Mouse (Mus musculus): ENCODE data around the gene Ddx49. TPM values are rescaled to one million over a fixed set of nuclear protein-coding genes. Genes with fewer than 3 reads are reported as not detected.

The Ddx49 gene
- polyA plus RNA-seq, 2 experiments, result 20.3 to 20.8 TPM

DNA sequence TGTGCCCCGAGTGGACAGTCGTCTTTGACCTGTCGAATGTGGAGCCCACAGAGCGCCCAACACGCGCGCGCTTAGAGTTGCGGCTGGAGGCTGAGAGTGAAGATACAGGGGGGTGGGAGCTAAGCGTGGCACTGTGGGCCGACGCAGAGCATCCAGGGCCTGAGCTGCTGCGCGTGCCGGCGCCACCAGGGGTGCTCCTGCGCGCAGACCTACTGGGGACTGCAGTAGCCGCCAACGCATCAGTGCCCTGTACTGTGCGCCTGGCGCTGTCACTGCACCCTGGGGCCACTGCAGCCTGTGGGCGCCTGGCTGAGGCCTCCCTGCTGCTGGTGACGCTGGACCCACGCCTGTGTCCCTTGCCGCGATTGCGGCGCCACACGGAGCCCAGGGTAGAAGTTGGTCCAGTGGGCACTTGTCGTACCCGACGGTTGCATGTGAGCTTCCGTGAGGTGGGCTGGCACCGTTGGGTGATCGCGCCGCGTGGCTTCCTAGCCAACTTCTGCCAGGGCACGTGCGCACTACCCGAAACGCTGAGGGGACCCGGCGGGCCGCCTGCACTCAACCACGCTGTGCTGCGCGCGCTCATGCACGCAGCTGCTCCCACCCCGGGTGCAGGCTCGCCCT is 28.6 kb upstream of the Ddx49 start:
- Histone ChIP-seq H3K4me2 (ENCODE audit: low read depth) (no peak overlapping the region), H3K4me3 (ENCODE audit: insufficient read depth in 1 of 2, low read depth in 2 of 2, low read length in 2 of 2) (no peak overlapping the region), H3K4me1 (replicated peaks; ENCODE audit: control insufficient read depth in 2 of 2, insufficient read depth in 2 of 2, low read length in 1 of 2) (peaks cover 8 to 18% of the 10 kb centered on the region in 2 experiments), H3K27me3 (ENCODE audit: control insufficient read depth, insufficient read depth, low read length) (no peaks in the 10 kb centered on the region), H3K9me3 (ENCODE audit: control insufficient read depth, low read length) (no peaks in the 10 kb centered on the region), H3K36me3 (replicated peaks; ENCODE audit: control insufficient read depth, insufficient read depth, low read depth) (peaks cover 50% of the 10 kb centered on the region), H3K27ac (no peak overlapping the region), H3K9ac (replicated peaks) (no peak overlapping the region)
- 54% methylated on average over 53 of the region's 53 CpGs for WGBS (ENCODE audit: insufficient replicate concordance)
- TF ChIP-seq CTCF (IDR thresholded peaks at IDR 0.05; ENCODE audit: low read depth) (peak; percentile 73), EP300 (IDR thresholded peaks at IDR 0.05; ENCODE audit: low read depth) (0 out of 2 replicates have a peak, but pooled peaks have one; percentile 6)
- DNase-seq (ENCODE audit: low read depth in 3 of 3, low spot score in 3 of 3), result no peak
- ATAC-seq (ENCODE audit: insufficient read depth), result peak; percentile 46

GRCm38 (mm10) chr8:70329835-70330740 is 27.8 kb upstream of the Ddx49 start:
- Histone ChIP-seq H3K4me1 (replicated peaks; ENCODE audit: control insufficient read depth in 2 of 2, insufficient read depth in 2 of 2, low read length in 1 of 2) (peaks cover 8 to 18% of the 10 kb centered on the region in 2 experiments), H3K9me3 (ENCODE audit: control insufficient read depth, low read length) (no peaks in the 10 kb centered on the region), H3K36me3 (replicated peaks; ENCODE audit: control insufficient read depth, insufficient read depth, low read depth) (peaks cover 43% of the 10 kb centered on the region), H3K9ac (replicated peaks) (no peak overlapping the region), H3K27ac (no peak overlapping the region), H3K4me2 (ENCODE audit: low read depth) (no peak overlapping the region), H3K27me3 (ENCODE audit: control insufficient read depth, insufficient read depth, low read length) (no peaks in the 10 kb centered on the region), H3K4me3 (ENCODE audit: insufficient read depth in 1 of 2, low read depth in 2 of 2, low read length in 2 of 2) (no peak overlapping the region)
- DNase-seq (ENCODE audit: low read depth in 3 of 3, low spot score in 3 of 3) (no peak), ATAC-seq (ENCODE audit: insufficient read depth) (no peak)
- TF ChIP-seq EP300 (IDR thresholded peaks at IDR 0.05; ENCODE audit: low read depth), result no peak
- TF ChIP-seq CTCF (IDR thresholded peaks at IDR 0.05; ENCODE audit: low read depth), result no peak
- WGBS (ENCODE audit: insufficient replicate concordance), result 18% methylated on average over 45 of the region's 45 CpGs

- Histone ChIP-seq H3K4me1 (replicated peaks; ENCODE audit: control insufficient read depth in 2 of 2, insufficient read depth in 2 of 2, low read length in 1 of 2) (peaks cover 8 to 18% of the 10 kb centered on the region in 2 experiments), H3K9me3 (ENCODE audit: control insufficient read depth, low read length) (no peaks in the 10 kb centered on the region), H3K27me3 (ENCODE audit: control insufficient read depth, insufficient read depth, low read length) (no peaks in the 10 kb centered on the region), H3K27ac (peak within 1 kb of the TSS; percentile 67), H3K4me3 (ENCODE audit: insufficient read depth in 1 of 2, low read depth in 2 of 2, low read length in 2 of 2) (no peak within 1 kb of the TSS), H3K4me2 (ENCODE audit: low read depth) (no peak within 1 kb of the TSS), H3K36me3 (replicated peaks; ENCODE audit: control insufficient read depth, insufficient read depth, low read depth) (peaks cover 34% of the 10 kb centered on the region), H3K9ac (replicated peaks) (no peak within 1 kb of the TSS)
- TF ChIP-seq EP300 (IDR thresholded peaks at IDR 0.05; ENCODE audit: low read depth), result no peak
- 39% methylated on average over 14 of the region's 14 CpGs for WGBS (ENCODE audit: insufficient replicate concordance)
- ATAC-seq (ENCODE audit: insufficient read depth) (no peak), DNase-seq (ENCODE audit: low read depth in 3 of 3, low spot score in 3 of 3) (no peak)
Observed at GRCm38 (mm10) chr8:70329124-70329834, 27.0 kb upstream of the Ddx49 start, which contains the start of gene Gdf1. Gdf1 (plus strand) TSS chr8:70329817.

- DNase-seq (ENCODE audit: low read depth in 3 of 3, low spot score in 3 of 3) (peak; percentile 70 to 74 (median 71)), ATAC-seq (ENCODE audit: insufficient read depth) (peak; percentile 69)
- Histone ChIP-seq H3K4me3 (ENCODE audit: insufficient read depth in 1 of 2, low read depth in 2 of 2, low read length in 2 of 2) (no peak overlapping the region), H3K9me3 (ENCODE audit: control insufficient read depth, low read length) (no peaks in the 10 kb centered on the region), H3K4me1 (replicated peaks; ENCODE audit: control insufficient read depth in 2 of 2, insufficient read depth in 2 of 2, low read length in 1 of 2) (peaks cover 8 to 18% of the 10 kb centered on the region in 2 experiments), H3K4me2 (ENCODE audit: low read depth) (no peak overlapping the region; the same call in 1 of the 2 replicates), H3K9ac (replicated peaks) (no peak overlapping the region), H3K27me3 (ENCODE audit: control insufficient read depth, insufficient read depth, low read length) (no peaks in the 10 kb centered on the region), H3K27ac (peak overlapping the region; percentile 67), H3K36me3 (replicated peaks; ENCODE audit: control insufficient read depth, insufficient read depth, low read depth) (peaks cover 17% of the 10 kb centered on the region)
- WGBS (ENCODE audit: insufficient replicate concordance), result 57% methylated on average over 6 of the region's 6 CpGs
- TF ChIP-seq CTCF (IDR thresholded peaks at IDR 0.05; ENCODE audit: low read depth), result no peak
- TF ChIP-seq EP300 (IDR thresholded peaks at IDR 0.05; ENCODE audit: low read depth), result peak; percentile 91
Observed at GRCm38 (mm10) chr8:70327512-70327911, 25.2 kb upstream of the Ddx49 start.
